Mouse (Mus musculus) liver, embryonic 14.5 days (tissue): Measurements from ENCODE around the gene Rnf113a2.

Source experiments
- CTCF ChIP-seq: IDR thresholded peaks from 2 replicates; pipeline ENCODE4 v1.5.1; 2016; ENCODE audit warnings: antibody characterized with exemption, low read depth, control low read depth
- EP300 ChIP-seq: IDR thresholded peaks from 2 replicates; pipeline ENCODE4 v1.6.1; 2016; ENCODE audit warnings: antibody characterized with exemption, low read depth

GRCm38 (mm10) chr12:84388774-84389400 lies 28.1 kb upstream of the Rnf113a2 start:
- TF ChIP-seq EP300: no peak
- no peak for TF ChIP-seq CTCF
